Mouse (Mus musculus): ENCODE results near the gene C1ra. TPM values are rescaled to one million over a fixed set of nuclear protein-coding genes. Genes with fewer than 3 reads are reported as not detected.
A peak's percentile ranks its signal among the peaks of the same experiment; 100 is the strongest.

C1ra gene
- polyA plus RNA-seq, 1 experiment from 2014 or later: 0.55 TPM

DNA sequence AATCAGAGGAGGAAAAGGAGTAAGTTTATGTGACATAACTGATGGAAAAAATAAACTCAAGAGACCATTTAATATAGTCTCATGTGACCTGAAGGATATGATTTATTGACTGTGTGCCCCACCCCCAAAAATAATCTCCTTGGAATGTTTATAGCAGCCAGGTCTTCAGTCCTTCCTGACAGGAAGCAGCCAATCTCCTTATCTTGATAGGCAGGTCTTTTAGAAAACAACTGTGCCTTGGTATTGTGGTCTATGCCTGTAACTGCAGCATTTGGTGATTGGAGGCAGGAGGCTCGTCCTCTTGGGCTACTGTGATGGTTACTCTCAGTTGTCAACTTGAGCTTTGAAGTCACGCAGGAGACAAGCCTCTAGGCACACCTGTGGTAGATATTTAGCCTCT, 24.7 kb upstream of the C1ra start:
- ATAC-seq (ENCODE audit: insufficient number of reproducible peaks, insufficient read depth, low FRiP score, low read depth): no peak
- Histone ChIP-seq H3K36me3 (ENCODE audit: control insufficient read depth, insufficient read depth, low read length) (no peaks in the 10 kb centered on the region), H3K4me2 (ENCODE audit: low read length) (no peak overlapping the region), H3K27ac (replicated peaks in 1 of 2; ENCODE audit: control insufficient read depth in 1 of 2, insufficient read depth in 1 of 2, low read depth in 2 of 2, low read length in 2 of 2) (no peak overlapping the region), H3K9ac (ENCODE audit: low read length) (no peak overlapping the region), H3K4me1 (ENCODE audit: control insufficient read depth in 2 of 2, insufficient read depth in 2 of 2, low read length in 2 of 2) (peaks cover 0 to 3% of the 10 kb centered on the region in 2 experiments; a peak in 1 of 4 replicates), H3K9me3 (ENCODE audit: control insufficient read depth, low read length) (no peaks in the 10 kb centered on the region), H3K4me3 (ENCODE audit: control insufficient read depth in 1 of 2, insufficient read depth in 1 of 2, low read depth in 1 of 2, low read length in 2 of 2) (no peak overlapping the region), H3K27me3 (ENCODE audit: control insufficient read depth, insufficient read depth, low read length) (no peaks in the 10 kb centered on the region)
- 52% methylated on average over 2 of the region's 2 CpGs for WGBS

DNA sequence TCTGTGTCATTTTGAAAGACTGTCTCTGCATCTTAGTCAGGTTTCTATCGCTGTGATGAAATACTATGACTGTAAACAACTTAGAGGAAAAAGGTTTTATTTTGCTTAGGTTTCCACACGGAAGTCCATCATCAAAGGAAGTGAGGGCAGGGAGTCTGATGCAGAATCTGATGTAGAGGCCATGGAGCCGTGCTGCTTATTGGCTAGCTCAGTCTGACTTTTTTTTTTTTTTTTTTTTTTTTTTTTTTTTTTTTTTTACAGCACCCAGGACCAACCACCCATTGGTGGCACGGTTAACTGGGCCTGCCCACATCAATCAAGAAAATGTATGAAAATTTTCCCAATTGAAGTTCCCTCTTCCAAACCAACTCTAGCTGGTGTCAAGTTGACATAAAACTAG, 23.3 kb upstream of the C1ra start:
- no peak for ATAC-seq (ENCODE audit: insufficient number of reproducible peaks, insufficient read depth, low FRiP score, low read depth)
- Histone ChIP-seq H3K4me2 (ENCODE audit: low read length) (no peak overlapping the region), H3K9me3 (ENCODE audit: control insufficient read depth, low read length) (no peaks in the 10 kb centered on the region), H3K27me3 (ENCODE audit: control insufficient read depth, insufficient read depth, low read length) (no peaks in the 10 kb centered on the region), H3K36me3 (ENCODE audit: control insufficient read depth, insufficient read depth, low read length) (no peaks in the 10 kb centered on the region), H3K4me3 (ENCODE audit: control insufficient read depth in 1 of 2, insufficient read depth in 1 of 2, low read depth in 1 of 2, low read length in 2 of 2) (no peak overlapping the region), H3K4me1 (ENCODE audit: control insufficient read depth in 2 of 2, insufficient read depth in 2 of 2, low read length in 2 of 2) (peaks cover 0 to 5% of the 10 kb centered on the region in 2 experiments; a peak in 2 of 4 replicates), H3K9ac (ENCODE audit: low read length) (no peak overlapping the region), H3K27ac (replicated peaks in 1 of 2; ENCODE audit: control insufficient read depth in 1 of 2, insufficient read depth in 1 of 2, low read depth in 2 of 2, low read length in 2 of 2) (no peak overlapping the region)
- WGBS: 69% methylated on average over 4 of the region's 4 CpGs

DNA sequence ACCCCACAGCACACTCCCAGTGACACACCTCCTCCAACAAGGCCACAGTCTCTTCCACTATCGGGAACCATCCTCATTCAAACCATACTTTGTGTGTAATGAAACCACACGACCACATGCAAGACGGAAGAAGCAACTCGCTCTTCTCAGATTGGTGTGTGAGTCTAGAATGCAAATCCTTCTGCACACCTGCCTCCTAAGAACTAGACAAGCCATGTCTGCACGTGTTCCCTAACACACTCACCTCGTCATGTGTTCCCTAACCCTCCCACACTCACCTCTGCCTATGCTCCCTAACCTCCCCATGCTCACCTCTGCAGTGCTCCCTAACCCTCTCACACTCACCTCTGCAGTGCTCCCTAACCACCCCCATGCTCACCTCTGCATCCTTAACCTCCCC, 20.8 kb upstream of the C1ra start:
- WGBS: 72% methylated on average over 6 of the region's 6 CpGs
- Histone ChIP-seq H3K4me1 (ENCODE audit: control insufficient read depth in 2 of 2, insufficient read depth in 2 of 2, low read length in 2 of 2) (peaks cover 0 to 2% of the 10 kb centered on the region in 2 experiments; a peak in 2 of 4 replicates), H3K27me3 (ENCODE audit: control insufficient read depth, insufficient read depth, low read length) (no peaks in the 10 kb centered on the region), H3K9ac (ENCODE audit: low read length) (no peak overlapping the region), H3K4me2 (ENCODE audit: low read length) (no peak overlapping the region), H3K4me3 (ENCODE audit: control insufficient read depth in 1 of 2, insufficient read depth in 1 of 2, low read depth in 1 of 2, low read length in 2 of 2) (no peak overlapping the region), H3K27ac (replicated peaks in 1 of 2; ENCODE audit: control insufficient read depth in 1 of 2, insufficient read depth in 1 of 2, low read depth in 2 of 2, low read length in 2 of 2) (no peak overlapping the region), H3K36me3 (ENCODE audit: control insufficient read depth, insufficient read depth, low read length) (no peaks in the 10 kb centered on the region), H3K9me3 (ENCODE audit: control insufficient read depth, low read length) (peaks cover 4% of the 10 kb centered on the region; the same call in 1 of the 2 replicates)
- ATAC-seq (ENCODE audit: insufficient number of reproducible peaks, insufficient read depth, low FRiP score, low read depth): no peak

DNA sequence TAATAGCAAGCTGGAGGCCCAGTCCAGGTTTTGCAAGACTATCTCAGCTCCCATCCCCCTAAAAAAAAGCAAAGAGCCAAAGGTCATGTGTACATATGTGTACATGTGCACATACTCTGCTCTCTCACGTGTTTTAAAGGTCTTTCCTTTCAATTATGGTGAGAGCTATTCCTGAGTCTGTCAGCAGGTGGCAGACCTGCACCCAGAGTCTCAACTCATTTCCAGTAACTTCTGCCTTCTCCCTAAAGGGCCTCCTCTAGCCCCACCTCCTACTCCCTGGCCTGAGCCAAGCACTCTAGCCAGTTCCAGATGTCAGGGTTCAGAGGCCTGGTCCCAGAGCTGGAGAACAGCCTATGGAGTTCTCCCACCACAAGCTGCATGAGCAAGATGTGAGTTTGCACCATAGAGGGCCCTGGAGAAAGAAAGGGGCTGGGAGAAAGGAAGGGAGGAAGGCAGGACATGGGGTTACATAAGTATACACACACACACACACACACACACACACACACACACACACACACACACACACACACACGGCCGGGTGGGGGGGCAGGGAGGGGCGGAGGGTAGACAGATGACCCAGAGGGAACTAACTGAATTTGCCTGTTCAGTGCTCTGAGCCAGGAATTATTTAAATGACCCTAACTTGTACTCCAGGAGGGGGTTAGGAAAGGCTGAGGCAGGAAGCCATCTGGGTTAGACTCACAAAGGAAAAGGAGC, 19.2 kb upstream of the C1ra start, which contains the start of gene C1rl:
Gene C1rl, plus strand, starts transcription at position 272 of the 720 bp plus-strand sequence.
- WGBS: 46% methylated on average over 4 of the region's 4 CpGs
- Histone ChIP-seq H3K4me3 (ENCODE audit: control insufficient read depth in 1 of 2, insufficient read depth in 1 of 2, low read depth in 1 of 2, low read length in 2 of 2) (no peak within 1 kb of the TSS), H3K27ac (replicated peaks in 1 of 2; ENCODE audit: control insufficient read depth in 1 of 2, insufficient read depth in 1 of 2, low read depth in 2 of 2, low read length in 2 of 2) (no peak within 1 kb of the TSS), H3K9ac (ENCODE audit: low read length) (no peak within 1 kb of the TSS), H3K4me2 (ENCODE audit: low read length) (no peak within 1 kb of the TSS), H3K9me3 (ENCODE audit: control insufficient read depth, low read length) (peaks cover 4% of the 10 kb centered on the region; the same call in 1 of the 2 replicates), H3K36me3 (ENCODE audit: control insufficient read depth, insufficient read depth, low read length) (no peaks in the 10 kb centered on the region), H3K4me1 (ENCODE audit: control insufficient read depth in 2 of 2, insufficient read depth in 2 of 2, low read length in 2 of 2) (peaks cover 0 to 2% of the 10 kb centered on the region in 2 experiments; a peak in 2 of 4 replicates), H3K27me3 (ENCODE audit: control insufficient read depth, insufficient read depth, low read length) (no peaks in the 10 kb centered on the region)
- peak; percentile 78; the same call in 1 of the 2 replicates for ATAC-seq (ENCODE audit: insufficient number of reproducible peaks, insufficient read depth, low FRiP score, low read depth)

DNA sequence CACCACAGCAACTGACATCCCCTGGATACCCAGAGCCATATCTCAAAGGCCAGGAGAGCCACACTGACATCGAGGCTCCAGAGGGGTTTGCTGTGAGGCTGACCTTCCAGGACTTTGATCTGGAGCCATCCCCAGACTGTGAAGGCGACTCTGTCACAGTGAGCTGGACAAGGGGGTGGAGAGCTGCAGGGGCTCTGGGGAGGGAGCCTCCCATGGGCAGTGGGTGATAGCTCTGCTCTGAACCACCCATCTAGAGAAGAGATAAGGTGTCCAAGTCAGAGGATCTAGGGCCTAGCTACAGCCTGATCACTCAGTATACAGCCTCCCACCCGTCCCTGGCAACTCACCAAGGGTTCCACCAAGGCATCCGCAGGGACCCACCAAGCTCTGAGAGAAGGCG, 18.3 kb upstream of the C1ra start:
- H3K9ac ChIP-seq (ENCODE audit: low read length): no peak overlapping the region
- peaks cover 0 to 2% of the 10 kb centered on the region in 2 experiments; a peak in 2 of 4 replicates for H3K4me1 ChIP-seq (ENCODE audit: control insufficient read depth in 2 of 2, insufficient read depth in 2 of 2, low read length in 2 of 2)
- 68% methylated on average over 5 of the region's 5 CpGs for WGBS
- H3K27me3 ChIP-seq (ENCODE audit: control insufficient read depth, insufficient read depth, low read length): no peaks in the 10 kb centered on the region
- no peak overlapping the region for H3K27ac ChIP-seq (replicated peaks in 1 of 2; ENCODE audit: control insufficient read depth in 1 of 2, insufficient read depth in 1 of 2, low read depth in 2 of 2, low read length in 2 of 2)
- no peak for ATAC-seq (ENCODE audit: insufficient number of reproducible peaks, insufficient read depth, low FRiP score, low read depth)
- H3K9me3 ChIP-seq (ENCODE audit: control insufficient read depth, low read length): peaks cover 4% of the 10 kb centered on the region; the same call in 1 of the 2 replicates
- no peaks in the 10 kb centered on the region for H3K36me3 ChIP-seq (ENCODE audit: control insufficient read depth, insufficient read depth, low read length)
- no peak overlapping the region for H3K4me2 ChIP-seq (ENCODE audit: low read length)
- no peak overlapping the region for H3K4me3 ChIP-seq (ENCODE audit: control insufficient read depth in 1 of 2, insufficient read depth in 1 of 2, low read depth in 1 of 2, low read length in 2 of 2)

DNA sequence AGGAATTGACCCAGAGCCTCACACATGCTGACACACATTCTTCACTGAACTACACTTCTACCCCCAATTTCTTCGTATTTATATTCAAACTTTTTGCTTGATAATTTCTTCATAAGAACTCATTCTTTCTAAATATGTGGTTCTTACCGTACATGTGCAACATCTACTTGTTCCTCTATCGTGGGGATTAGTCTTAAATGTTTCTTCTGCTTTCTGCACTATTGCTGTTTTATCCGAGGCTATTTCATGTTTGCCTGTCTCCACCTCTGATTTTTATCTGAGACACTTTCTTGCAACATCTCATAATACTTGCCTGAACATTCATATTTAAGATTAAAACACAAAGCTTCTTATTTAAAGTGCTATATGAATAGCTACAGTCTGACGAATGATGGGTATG, 16.2 kb upstream of the C1ra start:
- ATAC-seq (ENCODE audit: insufficient number of reproducible peaks, insufficient read depth, low FRiP score, low read depth): no peak
- Histone ChIP-seq H3K36me3 (ENCODE audit: control insufficient read depth, insufficient read depth, low read length) (no peaks in the 10 kb centered on the region), H3K9ac (ENCODE audit: low read length) (no peak overlapping the region), H3K4me1 (ENCODE audit: control insufficient read depth in 2 of 2, insufficient read depth in 2 of 2, low read length in 2 of 2) (peaks cover 0 to 2% of the 10 kb centered on the region in 2 experiments; a peak in 2 of 4 replicates), H3K4me3 (ENCODE audit: control insufficient read depth in 1 of 2, insufficient read depth in 1 of 2, low read depth in 1 of 2, low read length in 2 of 2) (no peak overlapping the region), H3K4me2 (ENCODE audit: low read length) (no peak overlapping the region), H3K27ac (replicated peaks in 1 of 2; ENCODE audit: control insufficient read depth in 1 of 2, insufficient read depth in 1 of 2, low read depth in 2 of 2, low read length in 2 of 2) (no peak overlapping the region), H3K9me3 (ENCODE audit: control insufficient read depth, low read length) (peaks cover 4% of the 10 kb centered on the region; the same call in 1 of the 2 replicates), H3K27me3 (ENCODE audit: control insufficient read depth, insufficient read depth, low read length) (no peaks in the 10 kb centered on the region)
- 81% methylated on average over 5 of the region's 5 CpGs for WGBS

DNA sequence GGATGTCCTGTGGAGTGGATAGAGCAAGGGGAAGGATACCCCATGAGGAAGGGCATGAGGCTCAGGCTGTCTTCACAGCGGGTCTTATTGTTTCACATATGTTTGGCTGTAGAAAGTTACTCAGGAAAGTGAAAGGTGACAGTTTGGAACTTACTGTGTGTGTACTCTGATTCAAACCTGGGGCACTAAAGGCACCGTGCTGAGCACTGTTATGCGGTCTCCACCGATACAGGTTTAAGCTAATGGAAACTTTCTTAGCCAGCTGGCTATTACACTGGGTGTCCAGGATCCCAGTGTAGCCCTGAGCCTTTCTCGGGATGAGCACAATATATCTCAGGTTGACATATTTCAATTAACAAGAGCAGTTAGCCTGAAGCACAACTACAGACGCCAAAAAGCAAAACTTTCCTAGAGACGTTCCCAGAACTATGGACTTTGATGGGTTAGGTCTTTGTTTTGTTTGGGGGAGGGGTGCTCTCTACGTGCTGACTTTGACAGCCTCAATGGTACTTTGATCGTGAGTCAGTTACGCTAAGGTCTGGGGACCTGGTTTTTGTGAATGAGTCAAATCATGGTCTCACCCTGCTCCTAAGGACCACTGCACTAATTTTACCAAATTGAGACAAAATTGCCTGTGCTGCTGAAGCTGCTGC, 12.2 kb upstream of the C1ra start:
- no peak for ATAC-seq (ENCODE audit: insufficient number of reproducible peaks, insufficient read depth, low FRiP score, low read depth)
- H3K4me1 ChIP-seq (ENCODE audit: control insufficient read depth in 2 of 2, insufficient read depth in 2 of 2, low read length in 2 of 2): no peaks in the 10 kb centered on the region; a peak in 1 of 4 replicates
- no peak overlapping the region for H3K27ac ChIP-seq (replicated peaks in 1 of 2; ENCODE audit: control insufficient read depth in 1 of 2, insufficient read depth in 1 of 2, low read depth in 2 of 2, low read length in 2 of 2)
- no peaks in the 10 kb centered on the region for H3K27me3 ChIP-seq (ENCODE audit: control insufficient read depth, insufficient read depth, low read length)
- no peak overlapping the region for H3K4me3 ChIP-seq (ENCODE audit: control insufficient read depth in 1 of 2, insufficient read depth in 1 of 2, low read depth in 1 of 2, low read length in 2 of 2)
- H3K4me2 ChIP-seq (ENCODE audit: low read length): no peak overlapping the region
- H3K9ac ChIP-seq (ENCODE audit: low read length): no peak overlapping the region
- 42% methylated on average over 10 of the region's 10 CpGs for WGBS
- no peaks in the 10 kb centered on the region for H3K36me3 ChIP-seq (ENCODE audit: control insufficient read depth, insufficient read depth, low read length)
- H3K9me3 ChIP-seq (ENCODE audit: control insufficient read depth, low read length): peaks cover 4% of the 10 kb centered on the region; the same call in 1 of the 2 replicates

All from heart, embryonic 14.5 days (tissue).